Mouse (Mus musculus) lung, postnatal 0 days (tissue): Measurements from ENCODE around the gene Idi1.
"Not testable (repeated sequence)": the region's sequence is repeated elsewhere in the genome, so short reads cannot be mapped to it uniquely, and the experiment has no call there.

ENCODE experiments used
- CTCF ChIP-seq: IDR thresholded peaks from 2 replicates; pipeline ENCODE4 v1.5.1; 2016; ENCODE audit warnings: antibody characterized with exemption, mild to moderate bottlenecking
- EP300 ChIP-seq: IDR thresholded peaks from 2 replicates; pipeline ENCODE4 v1.6.1; 2016; ENCODE audit warnings: antibody characterized with exemption, mild to moderate bottlenecking, control low read depth

DNA sequence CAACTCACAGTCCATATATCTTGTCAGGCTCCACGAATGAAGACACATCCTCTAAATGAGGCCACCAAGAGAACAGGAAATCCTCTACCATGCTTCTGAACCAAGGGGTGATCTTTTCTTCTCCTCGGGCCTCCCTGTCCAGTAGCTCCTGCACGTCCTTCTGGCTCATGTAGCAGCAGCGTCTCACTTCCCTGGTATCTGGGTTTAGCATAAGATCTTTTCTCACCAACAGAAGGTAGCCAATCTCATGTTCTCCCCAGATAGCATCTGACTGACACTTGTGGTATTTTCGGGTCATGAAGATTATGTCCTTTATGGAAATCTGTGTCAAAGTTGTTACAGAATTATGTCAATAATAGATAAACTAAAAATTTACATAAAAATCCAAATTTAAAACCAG, 56.4 kb downstream of the Idi1 start:
- not testable (repeated sequence) for TF ChIP-seq EP300, CTCF
